Mouse (Mus musculus) myocyte (in vitro differentiated cells): ENCODE measurements around the gene Slc35c2.

Experiments used
- CEBPB ChIP-seq: IDR thresholded peaks from 2 replicates; pipeline ENCODE4 v1.6.1; 2011; ENCODE audit warnings: mild to moderate bottlenecking, moderate library complexity; ENCODE audit not compliant: poor library complexity, insufficient read depth, severe bottlenecking
- POLR2A ChIP-seq: IDR thresholded peaks from one replicate; pipeline ENCODE4 v1.6.1; 2011; ENCODE audit warnings: low read depth, mild to moderate bottlenecking, control low read depth, moderate library complexity; ENCODE audit not compliant: insufficient read length
- SRF ChIP-seq: IDR thresholded peaks from one replicate; pipeline ENCODE4 v1.6.1; 2011; ENCODE audit warnings: low read depth; ENCODE audit not compliant: control insufficient read depth, insufficient read length
- TCF3 ChIP-seq: IDR thresholded peaks from one replicate; pipeline ENCODE4 v1.6.1; 2011; ENCODE audit warnings: low read depth, control low read depth; ENCODE audit not compliant: insufficient read length
- USF1 ChIP-seq: IDR thresholded peaks from one replicate; pipeline ENCODE4 v1.6.1; 2011; ENCODE audit warnings: low read depth, mild to moderate bottlenecking, control low read depth, moderate library complexity

GRCm38 (mm10) chr2:165329703-165330102, 42.0 kb upstream of the Slc35c2 start:
- TF ChIP-seq TCF3 (no peak), USF1 (no peak), POLR2A (no peak), CEBPB (no peak), SRF (no peak)
